Mouse (Mus musculus): ENCODE measurements at regions not wholly inside any gene's neighbourhood (a gene's known extent, or its start where the extent isn't known, plus 50 kb on each side); places are given as distances from the start of the nearest gene placed in this dataset.

DNA sequence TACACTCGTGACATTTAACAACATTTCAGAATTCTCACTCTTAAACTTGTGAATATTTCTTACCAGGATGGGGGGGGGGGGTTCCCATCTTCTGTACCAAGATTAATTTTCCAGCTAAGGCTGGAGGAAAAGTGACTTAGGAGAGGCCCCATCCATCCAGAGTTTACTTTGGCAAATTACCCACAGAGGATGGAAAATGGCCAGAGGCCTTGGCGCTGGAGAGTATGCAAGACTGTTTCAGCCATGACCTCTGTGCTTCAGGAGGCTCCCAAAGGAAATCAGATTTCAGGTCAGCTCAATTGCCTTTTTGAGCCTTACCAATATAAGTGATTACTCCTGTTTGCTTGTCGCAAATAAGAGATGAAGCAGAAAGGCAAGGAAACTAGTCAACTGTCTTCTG lies 143.4 kb upstream of the F930015N05Rik start:
- H3K9ac ChIP-seq (replicated peaks), result no peak overlapping the region
- no peaks in the 10 kb centered on the region for H3K4me1 ChIP-seq (replicated peaks; ENCODE audit: control insufficient read depth in 2 of 2, insufficient read depth in 2 of 2, low read length in 1 of 2)
- DNase-seq (ENCODE audit: low read depth in 3 of 3, low spot score in 3 of 3) (no peak), ATAC-seq (ENCODE audit: insufficient read depth) (no peak)
- H3K4me3 ChIP-seq (ENCODE audit: insufficient read depth in 1 of 2, low read depth in 2 of 2, low read length in 2 of 2), result no peak overlapping the region
- TF ChIP-seq EP300 (IDR thresholded peaks at IDR 0.05; ENCODE audit: low read depth) (no peak), CTCF (IDR thresholded peaks at IDR 0.05; ENCODE audit: low read depth) (no peak)
- no peak overlapping the region for H3K4me2 ChIP-seq (ENCODE audit: low read depth)
- H3K27ac ChIP-seq, result no peak overlapping the region
- H3K27me3 ChIP-seq (ENCODE audit: control insufficient read depth, insufficient read depth, low read length), result no peaks in the 10 kb centered on the region
- whole genome bisulfite sequencing (ENCODE audit: insufficient replicate concordance), result 46% methylated on average over 3 of the region's 3 CpGs
- no peaks in the 10 kb centered on the region for H3K36me3 ChIP-seq (replicated peaks; ENCODE audit: control insufficient read depth, insufficient read depth, low read depth)
- no peaks in the 10 kb centered on the region for H3K9me3 ChIP-seq (ENCODE audit: control insufficient read depth, low read length)

DNA sequence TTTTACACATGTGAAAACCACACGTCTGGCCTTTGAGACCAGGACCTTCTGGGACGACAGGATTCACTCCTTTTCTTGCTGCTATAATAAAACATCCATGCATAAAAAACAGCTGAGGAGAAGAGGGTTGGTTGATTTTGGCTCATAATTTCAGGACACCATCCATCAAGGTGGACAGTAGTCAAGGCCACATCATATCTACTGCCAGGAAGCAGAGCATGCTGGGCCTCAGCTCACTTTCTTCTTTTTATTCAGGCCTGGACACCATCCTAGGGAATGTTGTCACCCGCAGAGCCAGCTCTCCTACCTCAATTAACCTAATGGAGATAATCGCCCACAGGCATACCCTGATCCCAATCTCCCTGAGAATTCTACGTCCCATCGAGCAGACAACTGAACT lies 149.6 kb upstream of the F930015N05Rik start:
- no peak for DNase-seq (ENCODE audit: low read depth in 3 of 3, low spot score in 3 of 3)
- 68% methylated on average over 6 of the region's 6 CpGs for WGBS (ENCODE audit: insufficient replicate concordance)
- H3K4me3 ChIP-seq (ENCODE audit: insufficient read depth in 1 of 2, low read depth in 2 of 2, low read length in 2 of 2), result no peak overlapping the region

DNA sequence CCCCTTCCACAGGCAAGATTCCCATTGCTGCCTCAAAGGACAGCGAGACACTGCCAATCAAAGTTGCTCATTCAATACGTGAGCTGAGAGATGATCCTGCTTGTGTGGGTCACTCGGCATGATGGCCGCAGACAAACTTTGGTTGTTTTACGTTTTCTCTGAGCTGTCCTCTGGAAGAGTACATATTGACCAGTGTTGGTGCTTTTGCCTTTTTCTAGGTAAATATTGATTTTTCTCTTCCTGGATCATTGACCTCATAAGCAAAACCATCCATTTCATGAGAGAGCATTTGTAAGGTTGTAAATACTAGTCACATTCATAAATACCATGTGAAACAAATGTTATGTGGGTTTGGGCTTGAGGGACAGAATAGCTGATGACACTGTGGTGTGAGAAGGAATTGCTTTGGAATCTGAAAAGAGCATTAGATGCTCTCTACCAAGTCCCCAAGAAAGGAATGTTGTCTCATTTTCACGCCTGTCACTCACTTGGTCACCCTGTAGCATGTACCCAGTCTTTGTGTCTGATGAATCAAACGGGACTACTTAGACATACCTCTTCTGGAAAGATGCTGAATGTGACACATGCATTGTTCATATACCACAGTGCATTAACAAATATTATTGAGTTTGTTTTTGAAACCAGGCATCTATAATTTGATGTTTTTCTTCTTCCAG lies 150.7 kb upstream of the F930015N05Rik start:
- H3K36me3 ChIP-seq (replicated peaks; ENCODE audit: control insufficient read depth, insufficient read depth, low read depth), result no peaks in the 10 kb centered on the region
- H3K27me3 ChIP-seq (ENCODE audit: control insufficient read depth, insufficient read depth, low read length), result no peaks in the 10 kb centered on the region
- H3K9me3 ChIP-seq (ENCODE audit: control insufficient read depth, low read length), result no peaks in the 10 kb centered on the region
- no peak overlapping the region for H3K4me2 ChIP-seq (ENCODE audit: low read depth)
- DNase-seq (ENCODE audit: low read depth in 3 of 3, low spot score in 3 of 3) (no peak), ATAC-seq (ENCODE audit: insufficient read depth) (no peak)
- 58% methylated on average over 7 of the region's 7 CpGs for WGBS (ENCODE audit: insufficient replicate concordance)
- no peak overlapping the region for H3K4me3 ChIP-seq (ENCODE audit: insufficient read depth in 1 of 2, low read depth in 2 of 2, low read length in 2 of 2)
- TF ChIP-seq CTCF (IDR thresholded peaks at IDR 0.05; ENCODE audit: low read depth) (no peak), EP300 (IDR thresholded peaks at IDR 0.05; ENCODE audit: low read depth) (no peak)
- H3K9ac ChIP-seq (replicated peaks), result no peak overlapping the region
- no peak overlapping the region for H3K27ac ChIP-seq
- no peaks in the 10 kb centered on the region for H3K4me1 ChIP-seq (replicated peaks; ENCODE audit: control insufficient read depth in 2 of 2, insufficient read depth in 2 of 2, low read length in 1 of 2)

More for the DNA sequence above, 149.6 kb upstream of the F930015N05Rik start:
- H3K27ac ChIP-seq, result no peak overlapping the region
- H3K9me3 ChIP-seq (ENCODE audit: control insufficient read depth, low read length), result no peaks in the 10 kb centered on the region
- no peaks in the 10 kb centered on the region for H3K27me3 ChIP-seq (ENCODE audit: control insufficient read depth, insufficient read depth, low read length)
- no peak overlapping the region for H3K4me2 ChIP-seq (ENCODE audit: low read depth)
- TF ChIP-seq EP300 (IDR thresholded peaks at IDR 0.05; ENCODE audit: low read depth), result no peak
- no peak for TF ChIP-seq CTCF (IDR thresholded peaks at IDR 0.05; ENCODE audit: low read depth)
- no peak overlapping the region for H3K9ac ChIP-seq (replicated peaks)
- H3K4me1 ChIP-seq (replicated peaks; ENCODE audit: control insufficient read depth in 2 of 2, insufficient read depth in 2 of 2, low read length in 1 of 2), result no peaks in the 10 kb centered on the region
- no peaks in the 10 kb centered on the region for H3K36me3 ChIP-seq (replicated peaks; ENCODE audit: control insufficient read depth, insufficient read depth, low read depth)
- ATAC-seq (ENCODE audit: insufficient read depth), result no peak

DNA sequence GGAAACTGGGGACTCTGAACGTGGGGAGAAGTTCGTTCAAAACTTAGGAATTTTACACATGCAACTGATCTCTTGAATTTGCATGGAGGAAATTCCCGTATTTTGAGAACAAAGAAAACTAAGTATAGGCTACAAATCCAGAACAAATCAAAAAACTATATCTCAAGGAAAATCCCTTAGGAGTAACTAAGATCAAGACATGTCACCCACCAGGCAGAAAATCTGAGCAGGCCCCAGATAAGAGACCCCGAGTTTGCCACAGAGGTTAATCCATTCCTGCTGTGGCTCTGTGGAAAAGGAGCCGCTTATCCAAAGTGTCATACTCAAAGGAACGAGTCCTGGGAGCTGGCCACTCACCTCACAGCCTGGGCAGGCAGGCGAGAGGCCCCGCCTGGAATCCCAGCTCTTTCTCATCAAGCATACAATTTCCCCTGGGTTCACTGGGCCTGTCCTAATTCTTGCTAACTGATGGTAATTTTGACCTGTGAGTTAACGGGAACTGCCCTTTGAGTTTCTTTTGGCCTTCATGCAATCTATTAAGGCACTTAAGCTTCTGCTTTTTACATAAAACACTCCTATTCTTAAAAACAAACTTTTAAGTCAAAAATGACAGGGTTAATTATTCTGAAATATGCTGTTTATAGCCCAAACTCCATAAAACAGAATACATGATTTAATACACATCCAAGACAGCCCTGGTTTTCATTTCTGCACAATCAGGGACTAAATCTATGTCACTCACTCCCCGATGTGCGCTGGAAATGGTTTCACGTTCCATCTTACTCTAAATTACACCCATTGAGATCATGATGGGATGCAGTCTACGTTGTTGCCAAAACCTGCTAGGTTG lies 151.5 kb upstream of the F930015N05Rik start:
- no peak overlapping the region for H3K4me2 ChIP-seq (ENCODE audit: low read depth)
- H3K27ac ChIP-seq, result no peak overlapping the region
- no peaks in the 10 kb centered on the region for H3K9me3 ChIP-seq (ENCODE audit: control insufficient read depth, low read length)
- H3K9ac ChIP-seq (replicated peaks), result no peak overlapping the region
- ATAC-seq (ENCODE audit: insufficient read depth), result no peak
- H3K4me1 ChIP-seq (replicated peaks; ENCODE audit: control insufficient read depth in 2 of 2, insufficient read depth in 2 of 2, low read length in 1 of 2), result no peaks in the 10 kb centered on the region
- no peaks in the 10 kb centered on the region for H3K27me3 ChIP-seq (ENCODE audit: control insufficient read depth, insufficient read depth, low read length)
- H3K36me3 ChIP-seq (replicated peaks; ENCODE audit: control insufficient read depth, insufficient read depth, low read depth), result no peaks in the 10 kb centered on the region
- TF ChIP-seq EP300 (IDR thresholded peaks at IDR 0.05; ENCODE audit: low read depth), result no peak
- TF ChIP-seq CTCF (IDR thresholded peaks at IDR 0.05; ENCODE audit: low read depth), result no peak
- no peak overlapping the region for H3K4me3 ChIP-seq (ENCODE audit: insufficient read depth in 1 of 2, low read depth in 2 of 2, low read length in 2 of 2)
- no peak for DNase-seq (ENCODE audit: low read depth in 3 of 3, low spot score in 3 of 3)
- WGBS (ENCODE audit: insufficient replicate concordance), result 60% methylated on average over 13 of the region's 13 CpGs

DNA sequence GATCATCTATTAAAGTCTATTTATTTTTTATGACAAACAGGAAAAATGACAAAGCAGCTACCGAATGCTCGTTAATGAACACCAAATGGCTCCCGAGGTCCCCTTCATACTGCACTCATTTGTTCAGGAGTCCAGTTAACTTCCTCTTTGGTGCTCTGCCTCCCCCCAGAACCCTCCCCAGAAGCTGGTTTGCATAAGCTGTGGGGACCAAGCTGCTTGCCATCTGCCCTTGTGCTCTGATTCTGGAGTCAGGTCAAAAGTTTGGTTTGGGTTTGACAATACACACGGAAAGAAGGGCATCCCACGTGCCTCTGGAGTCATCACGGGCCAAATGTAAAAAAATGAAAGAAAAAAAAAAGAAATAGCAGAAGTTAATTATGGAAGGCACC lies 152.1 kb upstream of the F930015N05Rik start:
- no peaks in the 10 kb centered on the region for H3K9me3 ChIP-seq (ENCODE audit: control insufficient read depth, low read length)

More for the DNA sequence above, 152.1 kb upstream of the F930015N05Rik start:
- no peaks in the 10 kb centered on the region for H3K27me3 ChIP-seq (ENCODE audit: control insufficient read depth, insufficient read depth, low read length)
- no peak overlapping the region for H3K27ac ChIP-seq
- H3K4me1 ChIP-seq (replicated peaks; ENCODE audit: control insufficient read depth in 2 of 2, insufficient read depth in 2 of 2, low read length in 1 of 2), result no peaks in the 10 kb centered on the region
- H3K4me3 ChIP-seq (ENCODE audit: insufficient read depth in 1 of 2, low read depth in 2 of 2, low read length in 2 of 2), result no peak overlapping the region
- no peak for TF ChIP-seq EP300 (IDR thresholded peaks at IDR 0.05; ENCODE audit: low read depth)
- TF ChIP-seq CTCF (IDR thresholded peaks at IDR 0.05; ENCODE audit: low read depth), result no peak
- no peak for DNase-seq (ENCODE audit: low read depth in 3 of 3, low spot score in 3 of 3)
- no peak overlapping the region for H3K9ac ChIP-seq (replicated peaks)
- no peak for ATAC-seq (ENCODE audit: insufficient read depth)
- no peak overlapping the region for H3K4me2 ChIP-seq (ENCODE audit: low read depth)
- H3K36me3 ChIP-seq (replicated peaks; ENCODE audit: control insufficient read depth, insufficient read depth, low read depth), result no peaks in the 10 kb centered on the region
- 65% methylated on average over 6 of the region's 6 CpGs for WGBS (ENCODE audit: insufficient replicate concordance)
